Mouse (Mus musculus) ES-E14 (cell line): ENCODE results near the gene Znrf3.

ENCODE experiments used
- CHD2 ChIP-seq: IDR thresholded peaks from 2 replicates; pipeline ENCODE4 v1.6.1; 2014; ENCODE audit warnings: mild to moderate bottlenecking, low read depth, low read length, inconsistent platforms
- MAFK ChIP-seq: IDR thresholded peaks from 2 replicates; pipeline ENCODE4 v1.6.1; 2014; ENCODE audit warnings: mild to moderate bottlenecking, low read depth, low read length, inconsistent platforms; ENCODE audit not compliant: insufficient read depth
- ZC3H11A ChIP-seq: IDR thresholded peaks from 2 replicates; pipeline ENCODE4 v1.6.1; 2012; ENCODE audit warnings: low read depth, mild to moderate bottlenecking, inconsistent platforms, low read length, borderline replicate concordance

GRCm38 (mm10) chr11:5435493-5435892, 9.2 kb downstream of the Znrf3 start:
- TF ChIP-seq MAFK (no peak), ZC3H11A (no peak), CHD2 (no peak)
